Mouse (Mus musculus) midbrain, postnatal 0 days (tissue): ENCODE measurements around the gene Acer3. TPM values are rescaled to one million over a fixed set of nuclear protein-coding genes. Genes with fewer than 3 reads are reported as not detected.
A peak's percentile ranks its signal among the peaks of the same experiment; 100 is the strongest.

Source experiments
- ATAC-seq: fragments of 200-750 bp; cut with Nextera tagmentation; 2 replicates; pipeline ENCODE4 v1.8.0; 2017; ENCODE audit warnings: moderate number of reproducible peaks, mild to moderate bottlenecking, moderate TSS enrichment, moderate library complexity; ENCODE audit not compliant: low FRiP score
- DNase-seq: peaks from one replicate; pipeline ENCODE4 v3.0.0-alpha.2; 2015; ENCODE audit warnings: low spot score
- H3K27ac ChIP-seq: fragments of 300-500 bp; sonication (generic); 2 replicates; pipeline ENCODE4 v1.5.1; 2014; ENCODE audit warnings: low read depth, mild to moderate bottlenecking, low read length, mixed read lengths
- H3K27me3 ChIP-seq: fragments of 300-500 bp; sonication (generic); 2 replicates; pipeline ENCODE4 v1.6.1; 2014; ENCODE audit warnings: low read length, control low read depth, mixed read lengths; ENCODE audit not compliant: insufficient read depth
- H3K36me3 ChIP-seq: fragments of 300-500 bp; sonication (generic); 2 replicates; pipeline ENCODE4 v1.6.1; 2014; ENCODE audit warnings: low read length, control low read depth, mixed read lengths; ENCODE audit not compliant: insufficient read depth
- H3K4me1 ChIP-seq: fragments of 300-500 bp; sonication (generic); 2 replicates; pipeline ENCODE4 v1.6.1; 2014; ENCODE audit warnings: mild to moderate bottlenecking, control low read depth, antibody characterized with exemption, low read length, mixed read lengths; ENCODE audit not compliant: insufficient read depth
- H3K4me2 ChIP-seq: fragments of 300-500 bp; sonication (generic); 2 replicates; pipeline ENCODE4 v1.6.1; 2014; ENCODE audit warnings: low read depth, mild to moderate bottlenecking, low read length, mixed read lengths; ENCODE audit not compliant: poor library complexity, severe bottlenecking
- H3K4me3 ChIP-seq: fragments of 300-500 bp; sonication (generic); 2 replicates; pipeline ENCODE4 v1.5.1; 2014; ENCODE audit warnings: low read depth, mild to moderate bottlenecking, low read length, moderate library complexity
- H3K9ac ChIP-seq: fragments of 300-500 bp; sonication (generic); replicated peaks from 2 replicates; pipeline ENCODE4 v1.6.1; 2014; ENCODE audit warnings: mild to moderate bottlenecking, low read length, moderate library complexity, mixed read lengths; ENCODE audit not compliant: poor library complexity, severe bottlenecking
- H3K9me3 ChIP-seq: fragments of 300-500 bp; sonication (generic); 2 replicates; pipeline ENCODE4 v1.6.1; 2016; ENCODE audit warnings: low read length, control low read depth
- CTCF ChIP-seq: IDR thresholded peaks from 2 replicates; pipeline ENCODE4 v1.5.1; 2016; ENCODE audit warnings: antibody characterized with exemption, mild to moderate bottlenecking
- WGBS: fragments of 180-500 bp; shearing (Covaris S2); extraction: QIAGEN DNeasy Blood & Tissue Kit; methylation state at CpG from one replicate; pipeline ENCODE4 v1.1.7; 2014; 5-methylcytosine and 5-hydroxymethylcytosine counted together
- polyA plus RNA-seq: library from polyadenylated mRNA; unstranded; fragments of >200 nt; fragmentation: Nextera tagmentation; extraction: Ambion mirVana; gene quantifications from 2 replicates; pipeline ENCODE4 v1.2.1, GENCODE M21; 2015
- total RNA-seq: library from RNA; depleted of rRNA; stranded (reverse); fragments of >200 nt; gene quantifications from 2 replicates; pipeline ENCODE4 v1.2.3, GENCODE M21; 2014

Acer3 gene
- total and polyA plus RNA-seq, 2 experiments from 2014 or later, result 12.0 to 19.8 TPM

DNA sequence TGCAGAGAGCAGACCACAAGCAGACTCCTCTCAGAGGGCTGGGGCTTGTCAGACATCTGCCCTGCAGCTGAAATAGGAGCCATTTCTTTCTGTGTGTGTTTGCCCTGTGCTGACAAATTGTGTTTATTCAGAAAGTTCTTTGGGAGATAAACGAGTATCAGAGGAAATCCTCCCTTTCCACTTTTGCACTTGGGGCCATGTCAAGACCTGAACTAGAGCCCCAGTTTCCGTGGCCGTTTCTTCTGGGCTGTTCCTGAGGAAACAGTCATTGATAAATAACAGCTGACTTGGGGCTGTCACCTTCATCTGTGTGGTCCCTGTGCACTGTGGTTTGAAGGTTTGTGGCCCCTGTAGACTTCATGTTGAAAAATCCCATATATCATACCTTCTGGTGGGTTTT is 10.9 kb upstream of the Acer3 start:
- ATAC-seq (no peak), DNase-seq (no peak)
- 77% methylated on average over 3 of the region's 3 CpGs for WGBS
- no peak overlapping the region for H3K9ac ChIP-seq
- no peak for TF ChIP-seq CTCF
- no peaks in the 10 kb centered on the region for H3K4me1 ChIP-seq
- H3K36me3 ChIP-seq, result no peaks in the 10 kb centered on the region
- no peak overlapping the region for H3K4me2 ChIP-seq
- H3K27ac ChIP-seq, result no peak overlapping the region
- H3K27me3 ChIP-seq, result no peaks in the 10 kb centered on the region
- H3K9me3 ChIP-seq, result no peaks in the 10 kb centered on the region
- no peak overlapping the region for H3K4me3 ChIP-seq

- no peak for ATAC-seq
- H3K4me1 ChIP-seq, result no peaks in the 10 kb centered on the region
- WGBS, result 69% methylated on average over 2 of the region's 2 CpGs
- no peak overlapping the region for H3K9ac ChIP-seq
- H3K9me3 ChIP-seq, result no peaks in the 10 kb centered on the region
- H3K4me3 ChIP-seq, result no peak overlapping the region
- no peak overlapping the region for H3K4me2 ChIP-seq
- DNase-seq, result no peak
- no peaks in the 10 kb centered on the region for H3K27me3 ChIP-seq
- TF ChIP-seq CTCF, result no peak
- H3K27ac ChIP-seq, result no peak overlapping the region
- no peaks in the 10 kb centered on the region for H3K36me3 ChIP-seq
Measured at GRCm38 (mm10) chr7:98330375-98331002, 9.5 kb upstream of the Acer3 start.

DNA sequence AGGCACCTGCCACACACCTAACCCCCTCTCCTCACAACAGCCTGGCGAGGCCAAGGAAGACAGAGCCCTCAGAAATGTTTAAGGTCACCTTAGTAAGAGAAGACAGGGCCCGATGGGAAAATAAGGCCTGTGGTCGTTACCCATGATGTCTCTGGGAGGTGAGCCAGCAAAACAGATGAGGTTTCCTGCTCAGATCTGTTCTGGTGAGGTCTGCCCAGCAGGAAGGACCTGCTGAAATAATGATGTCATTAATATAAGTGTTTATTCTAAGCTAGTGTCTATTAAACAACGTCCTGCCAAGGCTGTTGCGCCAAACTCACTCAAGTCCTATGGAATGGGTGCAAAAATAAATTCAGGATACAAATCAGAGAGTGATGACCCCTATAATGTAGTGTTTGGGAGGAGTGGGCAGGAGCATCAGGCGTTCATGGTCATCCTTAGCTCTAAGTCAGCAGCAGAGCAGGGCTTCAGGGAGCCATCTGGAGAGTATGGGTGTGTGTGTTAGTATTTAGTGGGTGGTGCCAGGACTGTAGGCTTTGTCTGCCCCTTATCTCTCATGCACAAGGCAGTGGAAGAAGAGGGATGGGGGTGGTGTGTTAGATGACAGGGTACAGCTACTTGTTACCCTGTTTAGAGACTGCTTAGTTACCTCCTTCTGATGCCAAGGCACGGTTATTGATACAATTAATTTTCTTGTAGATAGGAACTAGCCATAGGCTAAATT is 8.8 kb upstream of the Acer3 start:
- Histone ChIP-seq H3K9me3 (no peaks in the 10 kb centered on the region), H3K4me1 (no peaks in the 10 kb centered on the region), H3K27ac (no peak overlapping the region), H3K27me3 (no peaks in the 10 kb centered on the region), H3K9ac (no peak overlapping the region), H3K4me2 (no peak overlapping the region), H3K36me3 (no peaks in the 10 kb centered on the region), H3K4me3 (no peak overlapping the region)
- no peak for DNase-seq
- no peak for ATAC-seq
- 80% methylated on average over 7 of the region's 7 CpGs for WGBS
- no peak for TF ChIP-seq CTCF

- no peak overlapping the region for H3K4me3 ChIP-seq
- no peaks in the 10 kb centered on the region for H3K27me3 ChIP-seq
- H3K9ac ChIP-seq, result no peak overlapping the region
- no peaks in the 10 kb centered on the region for H3K9me3 ChIP-seq
- no peaks in the 10 kb centered on the region for H3K4me1 ChIP-seq
- DNase-seq (no peak), ATAC-seq (no peak)
- no peak overlapping the region for H3K4me2 ChIP-seq
- 46% methylated on average over 2 of the region's 2 CpGs for WGBS
- H3K27ac ChIP-seq, result no peak overlapping the region
- TF ChIP-seq CTCF, result no peak
- no peaks in the 10 kb centered on the region for H3K36me3 ChIP-seq
Measured at GRCm38 (mm10) chr7:98328311-98328710, 7.3 kb upstream of the Acer3 start.

DNA sequence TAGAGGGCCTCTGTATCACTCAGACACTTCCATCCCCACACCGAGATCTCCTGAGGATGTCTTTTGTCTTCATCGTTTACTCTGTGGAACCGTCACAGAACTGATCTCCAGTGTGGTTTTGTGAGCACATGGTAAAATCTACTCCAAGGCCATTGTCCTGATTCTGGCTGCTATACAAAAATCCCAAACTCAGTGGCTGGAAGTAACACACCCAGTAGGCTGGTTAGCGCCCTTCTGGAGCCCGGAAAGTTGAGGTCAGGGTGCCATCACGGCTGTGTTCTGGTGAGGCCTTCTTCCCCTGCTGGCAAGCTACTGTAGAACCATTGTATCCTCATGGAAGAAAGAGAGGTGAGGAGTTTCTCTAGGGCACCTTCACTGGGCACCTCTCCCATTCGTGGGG is 5.0 kb upstream of the Acer3 start:
- no peak overlapping the region for H3K4me2 ChIP-seq
- no peaks in the 10 kb centered on the region for H3K27me3 ChIP-seq
- no peak for ATAC-seq
- TF ChIP-seq CTCF, result no peak
- H3K4me1 ChIP-seq, result no peaks in the 10 kb centered on the region
- no peak overlapping the region for H3K4me3 ChIP-seq
- no peak overlapping the region for H3K9ac ChIP-seq
- H3K9me3 ChIP-seq, result no peaks in the 10 kb centered on the region
- H3K27ac ChIP-seq, result no peak overlapping the region
- H3K36me3 ChIP-seq, result no peaks in the 10 kb centered on the region
- 82% methylated on average over 7 of the region's 7 CpGs for WGBS
- no peak for DNase-seq

DNA sequence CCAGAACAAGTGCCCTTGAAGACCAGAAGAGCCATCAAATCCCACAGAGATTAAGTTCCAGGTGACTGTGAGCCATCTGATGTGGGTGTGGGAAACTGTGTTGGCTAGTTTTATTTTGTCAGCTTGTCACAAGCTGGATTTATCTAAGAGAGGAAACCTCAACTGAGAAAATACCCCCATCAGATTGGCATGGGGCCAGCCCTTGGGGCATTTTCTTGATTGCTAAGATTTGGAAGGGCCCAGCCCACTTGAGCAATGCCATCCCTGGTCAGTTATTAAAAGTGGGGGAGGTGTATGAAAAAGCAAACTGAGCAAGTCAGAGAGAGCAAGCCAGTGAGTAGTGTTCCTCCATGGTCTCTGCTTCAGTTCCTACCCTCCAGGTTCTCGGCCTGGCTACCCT is 3.2 kb upstream of the Acer3 start:
- Histone ChIP-seq H3K9me3 (no peaks in the 10 kb centered on the region), H3K36me3 (no peaks in the 10 kb centered on the region), H3K27ac (no peak overlapping the region), H3K4me2 (no peak overlapping the region), H3K27me3 (no peaks in the 10 kb centered on the region), H3K4me3 (no peak overlapping the region), H3K9ac (no peak overlapping the region), H3K4me1 (no peaks in the 10 kb centered on the region)
- DNase-seq, result peak; percentile 35
- no peak for TF ChIP-seq CTCF
- 74% methylated on average over 1 of the region's 1 CpGs for WGBS
- ATAC-seq, result no peak
